Mouse (Mus musculus): ENCODE data around the gene Arrdc2. TPM values are rescaled to one million over a fixed set of nuclear protein-coding genes. Genes with fewer than 3 reads are reported as not detected.

Gene Arrdc2
- polyA plus RNA-seq, 1 experiment from 2014 or later = 8.3 TPM

GRCm38 (mm10) chr8:70853863-70854262 lies 14.3 kb upstream of the Arrdc2 start:
- Histone ChIP-seq H3K36me3 (ENCODE audit: control insufficient read depth, insufficient read depth, low read length) (no peaks in the 10 kb centered on the region), H3K4me1 (ENCODE audit: control insufficient read depth, insufficient read depth, low read length) (peaks cover 13% of the 10 kb centered on the region), H3K4me2 (ENCODE audit: low read depth, low read length) (no peak overlapping the region), H3K27ac (ENCODE audit: low read length) (no peak overlapping the region), H3K9ac (ENCODE audit: low read depth, low read length) (no peak overlapping the region), H3K4me3 (ENCODE audit: low read length) (no peak overlapping the region), H3K9me3 (ENCODE audit: control insufficient read depth, low read length) (no peaks in the 10 kb centered on the region), H3K27me3 (replicated peaks; ENCODE audit: control insufficient read depth, insufficient read depth, low read length) (no peaks in the 10 kb centered on the region)
- no peak for ATAC-seq
- WGBS = 83% methylated on average over 2 of the region's 2 CpGs

DNA sequence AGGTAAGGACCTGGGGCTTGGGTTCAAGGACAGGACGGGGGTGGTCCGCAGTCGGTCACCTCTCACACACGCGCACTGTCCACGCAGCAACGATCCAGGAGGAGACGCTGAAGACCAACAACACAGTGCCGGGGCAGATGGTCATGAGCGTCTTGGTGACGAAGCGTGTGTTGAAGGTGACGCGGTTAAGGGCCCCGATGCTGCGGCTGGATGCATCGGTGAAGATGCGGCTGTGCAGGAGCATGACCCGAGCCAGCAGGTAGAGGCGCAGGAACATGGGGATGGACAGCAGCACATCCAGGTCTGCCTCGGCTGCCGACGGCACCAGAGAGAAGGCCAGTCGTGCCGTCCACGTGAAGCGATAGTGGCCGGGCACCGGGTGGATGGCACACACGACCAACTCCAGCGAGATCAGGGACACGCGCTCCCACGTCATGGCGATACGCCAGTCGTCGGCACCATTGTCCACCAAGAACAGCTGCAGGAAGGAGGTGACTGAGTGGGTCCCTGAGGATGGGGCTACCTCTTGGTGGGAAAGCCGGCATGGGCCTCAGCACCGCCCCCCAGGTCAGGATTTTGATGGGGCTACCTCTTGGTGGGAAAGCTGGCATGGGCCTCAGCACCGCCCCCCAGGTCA lies 13.2 kb upstream of the Arrdc2 start:
- ATAC-seq = no peak
- Histone ChIP-seq H3K4me2 (ENCODE audit: low read depth, low read length) (no peak overlapping the region), H3K27ac (ENCODE audit: low read length) (no peak overlapping the region), H3K27me3 (replicated peaks; ENCODE audit: control insufficient read depth, insufficient read depth, low read length) (0 out of 2 replicates have a peak, but pooled peaks cover 2% of the 10 kb centered on the region), H3K9ac (ENCODE audit: low read depth, low read length) (no peak overlapping the region), H3K36me3 (ENCODE audit: control insufficient read depth, insufficient read depth, low read length) (no peaks in the 10 kb centered on the region), H3K9me3 (ENCODE audit: control insufficient read depth, low read length) (no peaks in the 10 kb centered on the region), H3K4me1 (ENCODE audit: control insufficient read depth, insufficient read depth, low read length) (peaks cover 13% of the 10 kb centered on the region), H3K4me3 (ENCODE audit: low read length) (no peak overlapping the region)
- 93% methylated on average over 41 of the region's 41 CpGs for WGBS

GRCm38 (mm10) chr8:70851837-70852236 lies 12.3 kb upstream of the Arrdc2 start:
- no peak for ATAC-seq
- no peak overlapping the region for H3K27ac ChIP-seq (ENCODE audit: low read length)
- H3K27me3 ChIP-seq (replicated peaks; ENCODE audit: control insufficient read depth, insufficient read depth, low read length) = 0 out of 2 replicates have a peak, but pooled peaks cover 2% of the 10 kb centered on the region
- peaks cover 10% of the 10 kb centered on the region for H3K4me1 ChIP-seq (ENCODE audit: control insufficient read depth, insufficient read depth, low read length)
- WGBS = 37% methylated on average over 6 of the region's 6 CpGs
- no peak overlapping the region for H3K9ac ChIP-seq (ENCODE audit: low read depth, low read length)
- H3K4me2 ChIP-seq (ENCODE audit: low read depth, low read length) = no peak overlapping the region
- no peak overlapping the region for H3K4me3 ChIP-seq (ENCODE audit: low read length)
- H3K9me3 ChIP-seq (ENCODE audit: control insufficient read depth, low read length) = no peaks in the 10 kb centered on the region
- no peaks in the 10 kb centered on the region for H3K36me3 ChIP-seq (ENCODE audit: control insufficient read depth, insufficient read depth, low read length)

DNA sequence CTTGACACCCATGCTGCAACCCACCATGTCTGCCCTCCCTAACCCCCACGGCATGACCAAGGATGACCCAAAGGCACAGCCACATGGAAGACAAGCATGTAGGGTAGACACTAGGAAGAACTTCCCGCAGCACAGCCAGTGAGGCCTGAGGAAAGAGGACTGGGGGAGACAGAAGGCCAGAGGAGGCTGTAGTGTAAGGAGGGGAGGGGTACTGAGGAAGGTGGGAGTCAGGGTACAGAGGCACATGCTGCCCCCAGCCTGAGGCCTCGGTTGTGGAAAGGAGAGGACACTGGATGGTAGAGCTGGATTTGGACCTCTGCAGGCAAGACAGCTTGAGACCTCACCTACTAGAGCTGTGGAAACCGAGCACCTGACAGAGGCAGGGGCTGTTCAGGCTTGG lies 11.4 kb upstream of the Arrdc2 start:
- Histone ChIP-seq H3K27ac (ENCODE audit: low read length) (no peak overlapping the region), H3K36me3 (ENCODE audit: control insufficient read depth, insufficient read depth, low read length) (no peaks in the 10 kb centered on the region), H3K9ac (ENCODE audit: low read depth, low read length) (no peak overlapping the region), H3K4me1 (ENCODE audit: control insufficient read depth, insufficient read depth, low read length) (peaks cover 5% of the 10 kb centered on the region), H3K4me2 (ENCODE audit: low read depth, low read length) (no peak overlapping the region), H3K27me3 (replicated peaks; ENCODE audit: control insufficient read depth, insufficient read depth, low read length) (0 out of 2 replicates have a peak, but pooled peaks cover 2% of the 10 kb centered on the region), H3K9me3 (ENCODE audit: control insufficient read depth, low read length) (no peaks in the 10 kb centered on the region), H3K4me3 (ENCODE audit: low read length) (no peak overlapping the region)
- 81% methylated on average over 4 of the region's 4 CpGs for WGBS
- no peak for ATAC-seq

DNA sequence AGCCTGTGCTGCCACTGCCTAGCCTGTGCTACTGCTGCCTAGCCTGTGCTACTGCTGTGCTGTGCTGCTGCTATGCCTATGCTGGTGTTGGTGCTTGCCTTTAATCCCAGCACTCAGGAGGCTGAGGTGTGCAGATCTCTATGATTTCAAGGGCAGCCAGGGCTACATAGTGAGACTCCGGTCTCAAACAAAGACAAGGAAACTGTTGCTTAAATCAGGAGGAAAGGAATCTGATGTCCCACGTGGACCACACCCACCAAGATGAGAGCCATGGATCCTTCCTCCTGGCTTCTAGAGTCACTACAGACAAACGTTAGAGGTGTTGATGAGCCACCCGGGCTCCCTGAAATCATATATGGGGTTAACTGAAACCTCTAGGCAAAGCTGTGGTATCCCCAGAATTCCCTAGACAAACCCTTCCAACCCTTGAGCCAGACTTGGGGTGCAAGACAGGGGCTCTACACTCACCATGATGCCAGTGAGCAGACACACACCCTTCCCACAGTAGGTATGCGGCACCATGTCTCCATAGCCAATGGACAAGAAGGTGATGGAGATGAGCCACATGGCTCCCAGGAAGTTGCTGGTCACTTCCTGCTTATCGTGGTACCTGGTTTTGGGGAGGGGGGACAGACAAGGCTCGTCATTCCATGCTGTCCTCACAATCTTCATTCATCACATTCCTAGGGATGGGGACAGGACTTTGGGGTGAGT lies 10.8 kb upstream of the Arrdc2 start:
- H3K36me3 ChIP-seq (ENCODE audit: control insufficient read depth, insufficient read depth, low read length) = no peaks in the 10 kb centered on the region
- no peak for ATAC-seq
- H3K4me2 ChIP-seq (ENCODE audit: low read depth, low read length) = no peak overlapping the region
- 70% methylated on average over 7 of the region's 7 CpGs for WGBS
- H3K9ac ChIP-seq (ENCODE audit: low read depth, low read length) = no peak overlapping the region
- H3K4me3 ChIP-seq (ENCODE audit: low read length) = no peak overlapping the region
- H3K4me1 ChIP-seq (ENCODE audit: control insufficient read depth, insufficient read depth, low read length) = peaks cover 5% of the 10 kb centered on the region
- no peak overlapping the region for H3K27ac ChIP-seq (ENCODE audit: low read length)
- 0 out of 2 replicates have a peak, but pooled peaks cover 2% of the 10 kb centered on the region for H3K27me3 ChIP-seq (replicated peaks; ENCODE audit: control insufficient read depth, insufficient read depth, low read length)
- no peaks in the 10 kb centered on the region for H3K9me3 ChIP-seq (ENCODE audit: control insufficient read depth, low read length)

- no peak for ATAC-seq
These were observed 9.9 kb upstream of the Arrdc2 start for GRCm38 (mm10) chr8:70849333-70849990.

DNA sequence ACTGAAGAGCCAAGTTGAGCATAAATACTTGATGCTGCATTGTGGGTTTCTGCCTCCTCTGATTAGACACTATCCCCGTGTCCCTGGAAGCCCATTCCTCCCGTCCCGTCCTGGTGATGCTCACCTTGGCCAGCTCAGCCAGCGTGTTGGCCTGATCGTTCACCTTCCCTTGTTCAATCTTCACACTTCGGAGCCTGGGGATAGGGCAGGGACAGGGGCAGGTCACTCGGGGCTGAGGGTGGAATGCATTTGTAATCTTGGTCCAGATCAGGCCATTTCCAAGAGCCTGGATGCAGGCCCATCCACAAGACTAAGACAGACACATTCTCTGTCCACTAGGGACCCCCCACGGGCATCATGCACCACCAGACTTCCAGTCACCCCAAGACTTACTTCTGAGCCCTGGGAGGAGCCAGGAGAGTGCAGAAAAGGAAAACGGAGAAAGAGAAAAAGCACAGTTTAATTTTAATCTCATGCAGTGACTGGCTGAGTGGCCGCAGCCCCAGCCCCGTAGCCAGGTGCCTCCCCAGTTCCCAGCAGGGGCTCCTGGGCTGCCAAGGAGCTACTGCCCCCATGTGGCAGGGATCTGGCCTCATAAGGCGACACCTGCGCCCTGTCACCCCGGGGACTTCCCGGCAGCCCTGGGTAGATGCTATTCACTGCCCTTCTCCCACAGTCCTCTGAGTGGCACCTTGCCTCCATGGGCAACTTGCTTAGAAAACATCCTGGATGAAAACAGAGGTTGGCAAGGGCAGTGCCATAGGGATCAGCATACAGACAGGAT lies 7.0 kb upstream of the Arrdc2 start:
- ATAC-seq = no peak
- no peaks in the 10 kb centered on the region for H3K36me3 ChIP-seq (ENCODE audit: control insufficient read depth, insufficient read depth, low read length)
- no peak overlapping the region for H3K4me3 ChIP-seq (ENCODE audit: low read length)
- H3K4me1 ChIP-seq (ENCODE audit: control insufficient read depth, insufficient read depth, low read length) = peaks cover 2% of the 10 kb centered on the region; the same call in 1 of the 2 replicates
- peaks cover 2% of the 10 kb centered on the region; the same call in 1 of the 2 replicates for H3K27me3 ChIP-seq (replicated peaks; ENCODE audit: control insufficient read depth, insufficient read depth, low read length)
- H3K4me2 ChIP-seq (ENCODE audit: low read depth, low read length) = no peak overlapping the region
- H3K27ac ChIP-seq (ENCODE audit: low read length) = no peak overlapping the region
- H3K9me3 ChIP-seq (ENCODE audit: control insufficient read depth, low read length) = no peaks in the 10 kb centered on the region
- H3K9ac ChIP-seq (ENCODE audit: low read depth, low read length) = peak overlapping the region; percentile 11; the same call in 1 of the 2 replicates
- 56% methylated on average over 15 of the region's 15 CpGs for WGBS

More at GRCm38 (mm10) chr8:70849333-70849990, 9.9 kb upstream of the Arrdc2 start:
- no peaks in the 10 kb centered on the region for H3K9me3 ChIP-seq (ENCODE audit: control insufficient read depth, low read length)
- H3K9ac ChIP-seq (ENCODE audit: low read depth, low read length) = no peak overlapping the region
- H3K4me2 ChIP-seq (ENCODE audit: low read depth, low read length) = no peak overlapping the region
- H3K4me3 ChIP-seq (ENCODE audit: low read length) = no peak overlapping the region
- WGBS = 85% methylated on average over 3 of the region's 3 CpGs
- H3K36me3 ChIP-seq (ENCODE audit: control insufficient read depth, insufficient read depth, low read length) = no peaks in the 10 kb centered on the region
- peaks cover 5% of the 10 kb centered on the region for H3K4me1 ChIP-seq (ENCODE audit: control insufficient read depth, insufficient read depth, low read length)
- 0 out of 2 replicates have a peak, but pooled peaks cover 2% of the 10 kb centered on the region for H3K27me3 ChIP-seq (replicated peaks; ENCODE audit: control insufficient read depth, insufficient read depth, low read length)
- H3K27ac ChIP-seq (ENCODE audit: low read length) = no peak overlapping the region

GRCm38 (mm10) chr8:70845108-70845507 lies 5.6 kb upstream of the Arrdc2 start:
- H3K9ac ChIP-seq (ENCODE audit: low read depth, low read length) = no peak overlapping the region
- H3K27me3 ChIP-seq (replicated peaks; ENCODE audit: control insufficient read depth, insufficient read depth, low read length) = peaks cover 2% of the 10 kb centered on the region; the same call in 1 of the 2 replicates
- H3K27ac ChIP-seq (ENCODE audit: low read length) = no peak overlapping the region
- WGBS = 48% methylated on average over 5 of the region's 5 CpGs
- H3K4me3 ChIP-seq (ENCODE audit: low read length) = no peak overlapping the region
- H3K4me2 ChIP-seq (ENCODE audit: low read depth, low read length) = no peak overlapping the region
- H3K4me1 ChIP-seq (ENCODE audit: control insufficient read depth, insufficient read depth, low read length) = peaks cover 13% of the 10 kb centered on the region
- no peaks in the 10 kb centered on the region for H3K9me3 ChIP-seq (ENCODE audit: control insufficient read depth, low read length)
- no peak for ATAC-seq
- H3K36me3 ChIP-seq (ENCODE audit: control insufficient read depth, insufficient read depth, low read length) = no peaks in the 10 kb centered on the region

DNA sequence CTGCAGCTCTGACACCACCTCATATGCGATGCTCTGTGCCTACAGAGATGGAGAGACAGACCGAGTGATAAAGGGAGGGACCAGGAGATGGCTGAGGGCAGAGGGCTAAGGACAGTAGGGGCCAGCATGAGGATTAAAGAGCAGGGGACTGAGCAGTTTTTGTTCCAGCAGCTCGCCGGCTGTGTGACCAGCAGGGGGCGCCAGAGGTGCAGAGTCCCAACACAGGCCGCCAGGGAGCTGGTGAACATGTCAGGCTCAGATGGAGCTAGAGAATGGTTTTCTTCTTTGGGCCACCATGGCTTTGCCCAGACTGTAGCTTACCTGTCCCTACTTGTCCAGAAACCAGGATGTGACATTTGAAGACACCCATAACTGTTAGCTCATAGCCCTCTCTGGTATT lies 5.0 kb upstream of the Arrdc2 start:
- Histone ChIP-seq H3K9me3 (ENCODE audit: control insufficient read depth, low read length) (no peaks in the 10 kb centered on the region), H3K27me3 (replicated peaks; ENCODE audit: control insufficient read depth, insufficient read depth, low read length) (peaks cover 2% of the 10 kb centered on the region; the same call in 1 of the 2 replicates), H3K4me1 (ENCODE audit: control insufficient read depth, insufficient read depth, low read length) (peaks cover 14% of the 10 kb centered on the region), H3K27ac (ENCODE audit: low read length) (no peak overlapping the region), H3K36me3 (ENCODE audit: control insufficient read depth, insufficient read depth, low read length) (no peaks in the 10 kb centered on the region), H3K4me3 (ENCODE audit: low read length) (no peak overlapping the region), H3K4me2 (ENCODE audit: low read depth, low read length) (no peak overlapping the region), H3K9ac (ENCODE audit: low read depth, low read length) (no peak overlapping the region)
- 4% methylated on average over 6 of the region's 6 CpGs for WGBS
- ATAC-seq = no peak
